24 mouse cellular contexts compared by ENCODE assay signal in the genomic region with DNA sequence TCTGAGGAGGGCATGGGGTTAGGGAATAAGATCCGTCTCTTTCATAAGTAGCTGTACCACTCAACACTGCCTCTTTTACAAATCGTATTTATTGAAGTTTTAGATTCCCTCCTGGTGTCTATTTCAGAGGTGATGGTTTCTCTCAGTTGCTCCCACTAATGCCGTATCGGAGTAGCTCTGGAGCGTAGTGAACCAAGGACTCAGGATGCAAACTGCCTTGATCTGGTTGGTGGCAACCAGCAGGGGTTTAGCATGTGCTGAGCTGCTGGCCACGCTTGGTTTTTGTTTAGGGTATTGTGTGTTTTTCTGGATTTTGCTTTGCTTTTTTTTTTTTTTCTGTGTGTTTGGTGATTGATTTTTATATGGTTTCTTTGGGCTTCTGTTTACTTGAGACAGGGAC.
A peak's percentile ranks its signal among the peaks of the same experiment; 100 is the strongest.
DNase-seq lines count a peak whose midpoint lies in the region; ATAC-seq and TF ChIP-seq lines count a peak whose summit lies in the region.
"Had no signal": no experiment of that assay in that cellular context is flagged by ENCODE, and none has a peak within 500 bp of the region (broad histone marks: within the 10 kb centered on the region; RNA-seq: fewer than 3 reads in every experiment).

No protein-coding gene starts in this region.

- H3K27me3 ChIP-seq in midbrain, embryonic 15.5 days (replicated peaks), result no peaks in the 10 kb centered on the region
- H3K27me3 ChIP-seq in midbrain, embryonic 14.5 days (ENCODE audit: control insufficient read depth, insufficient read depth, low read length), result no peaks in the 10 kb centered on the region
- H3K27me3 ChIP-seq: embryonic facial prominence, embryonic 12.5 days; heart, embryonic 13.5 days; limb, embryonic 13.5 days; lung, embryonic 15.5 days; midbrain, embryonic 13.5 days; neural tube, embryonic 12.5 days had no signal

- peak overlapping the region; percentile 8; the same call in 1 of the 2 replicates for H3K4me3 ChIP-seq in midbrain, embryonic 15.5 days
- H3K4me3 ChIP-seq in midbrain, embryonic 14.5 days (replicated peaks; ENCODE audit: low read depth, low read length), result no peak overlapping the region
- peak overlapping the region; percentile 83 for H3K4me3 ChIP-seq in cortical plate, adult 2 months (ENCODE audit: insufficient read depth, low read length)
- peak overlapping the region; percentile 42 for H3K4me3 ChIP-seq in olfactory bulb, adult 2 months (ENCODE audit: insufficient read depth, low read depth, low read length)
- H3K4me3 ChIP-seq: embryonic facial prominence, embryonic 12.5 days; heart, adult 2 months; heart, embryonic 13.5 days; limb, embryonic 13.5 days; lung, embryonic 15.5 days; midbrain, embryonic 13.5 days; myocyte; neural tube, embryonic 12.5 days had no signal

- peak overlapping the region; percentile 51; the same call in 1 of the 2 replicates for H3K27ac ChIP-seq in midbrain, embryonic 15.5 days
- no peak overlapping the region for H3K27ac ChIP-seq in midbrain, embryonic 14.5 days (replicated peaks; ENCODE audit: low read depth, low read length)
- H3K27ac ChIP-seq in cortical plate, adult 2 months (ENCODE audit: insufficient read depth, low read length), result peak overlapping the region; percentile 90
- peak overlapping the region; percentile 72 for H3K27ac ChIP-seq in olfactory bulb, adult 2 months (ENCODE audit: insufficient read depth, low read depth, low read length)
- H3K27ac ChIP-seq: embryonic facial prominence, embryonic 12.5 days; heart, adult 2 months; heart, embryonic 13.5 days; hindbrain, embryonic 14.5 days; limb, embryonic 13.5 days; lung, embryonic 15.5 days; midbrain, embryonic 13.5 days; neural tube, embryonic 12.5 days had no signal

- H3K9ac ChIP-seq in midbrain, embryonic 15.5 days, result no peak overlapping the region
- no peak overlapping the region for H3K9ac ChIP-seq in midbrain, embryonic 14.5 days (replicated peaks; ENCODE audit: low read length)
- H3K9ac ChIP-seq: embryonic facial prominence, embryonic 12.5 days; heart, embryonic 13.5 days; hindbrain, embryonic 14.5 days; limb, embryonic 13.5 days; lung, embryonic 15.5 days; midbrain, embryonic 13.5 days; neural tube, embryonic 12.5 days had no signal

- WGBS in midbrain, embryonic 15.5 days, result 69% methylated on average over 6 of the region's 6 CpGs
- 82% methylated on average over 6 of the region's 6 CpGs for WGBS in midbrain, embryonic 14.5 days
- WGBS in olfactory bulb, adult 2 months, result 36% methylated on average over 6 of the region's 6 CpGs

- TF ChIP-seq POLR2A in cortical plate, adult 2 months (IDR thresholded peaks at IDR 0.05; ENCODE audit: extremely low read depth, insufficient read depth, low read length), result no peak
- no peak for TF ChIP-seq POLR2A in olfactory bulb, adult 2 months (IDR thresholded peaks at IDR 0.05; ENCODE audit: insufficient read depth, low read depth, low read length)

- no peak for TF ChIP-seq CTCF in cortical plate, adult 2 months (IDR thresholded peaks at IDR 0.05; ENCODE audit: extremely low read depth, insufficient read depth, low read length)
- no peak for TF ChIP-seq CTCF in olfactory bulb, adult 2 months (IDR thresholded peaks at IDR 0.05; ENCODE audit: insufficient read depth, low read depth, low read length)

- 0 out of 2 replicates have a peak overlapping the region, but pooled peaks have one; percentile 3 for H3K4me2 ChIP-seq in midbrain, embryonic 15.5 days
- no peak overlapping the region for H3K4me2 ChIP-seq in midbrain, embryonic 14.5 days (ENCODE audit: low read length)
- H3K4me2 ChIP-seq: embryonic facial prominence, embryonic 12.5 days; heart, embryonic 13.5 days; hindbrain, embryonic 14.5 days; limb, embryonic 13.5 days; liver, embryonic 11.5 days; lung, embryonic 15.5 days; midbrain, embryonic 13.5 days; neural tube, embryonic 12.5 days had no signal

- H3K36me3 ChIP-seq in midbrain, embryonic 15.5 days (replicated peaks), result no peaks in the 10 kb centered on the region
- no peaks in the 10 kb centered on the region for H3K36me3 ChIP-seq in midbrain, embryonic 14.5 days (ENCODE audit: control insufficient read depth, insufficient read depth, low read length)
- H3K36me3 ChIP-seq: embryonic facial prominence, embryonic 12.5 days; G1E; heart, embryonic 13.5 days; limb, embryonic 13.5 days; lung, embryonic 15.5 days; midbrain, embryonic 13.5 days; neural tube, embryonic 12.5 days had no signal

- ATAC-seq in midbrain, embryonic 15.5 days (replicated peaks), result no peak
- no peak for ATAC-seq in midbrain, embryonic 14.5 days (ENCODE audit: low FRiP score, low TSS enrichment)
- ATAC-seq: intestine, postnatal 0 days had no signal

- peak; percentile 42 to 47 for DNase-seq in cerebellum, postnatal 14 days
- no peak for DNase-seq in cerebellum, adult 8-10 months
- DNase-seq in midbrain, embryonic 14.5 days, result no peak
- no peak for DNase-seq in adrenal gland, postnatal 14 days
- DNase-seq: adrenal gland, adult 8-10 months; heart, adult 2 months; kidney, adult 9 months; kidney, postnatal 10 days; spleen, adult 18-20 months; thymus, postnatal 14 days had no signal

- H3K9me3 ChIP-seq in midbrain, embryonic 15.5 days, result no peaks in the 10 kb centered on the region
- no peaks in the 10 kb centered on the region for H3K9me3 ChIP-seq in midbrain, embryonic 14.5 days (ENCODE audit: control insufficient read depth, low read length)
- H3K9me3 ChIP-seq: embryonic facial prominence, embryonic 12.5 days; heart, embryonic 13.5 days; lung, embryonic 15.5 days; midbrain, embryonic 13.5 days; neural tube, embryonic 12.5 days had no signal

- H3K4me1 ChIP-seq in midbrain, embryonic 15.5 days, result peaks cover 14% of the 10 kb centered on the region
- peaks cover 4% of the 10 kb centered on the region; the same call in 1 of the 2 replicates for H3K4me1 ChIP-seq in midbrain, embryonic 14.5 days (ENCODE audit: control insufficient read depth, insufficient read depth, low read length)
- H3K4me1 ChIP-seq in cortical plate, adult 2 months (ENCODE audit: control insufficient read depth, insufficient read depth, low read length), result peaks cover 11% of the 10 kb centered on the region
- peaks cover 24% of the 10 kb centered on the region for H3K4me1 ChIP-seq in olfactory bulb, adult 2 months (ENCODE audit: control insufficient read depth, insufficient read depth, low read length)
- H3K4me1 ChIP-seq: lung, embryonic 15.5 days had no signal

Comparison
In these comparisons a context has a peak if more than half of its experiments do, and no peak if none do; other contexts are left out.
1. DNase-seq: peak in cerebellum, postnatal 14 days (2 of 2); none in cerebellum, adult 8-10 months (single experiment), midbrain, embryonic 14.5 days (single experiment) and adrenal gland, postnatal 14 days (single experiment).